Mouse (Mus musculus): ENCODE results near the gene Ptpn7. TPM values are rescaled to one million over a fixed set of nuclear protein-coding genes. Genes with fewer than 3 reads are reported as not detected.

The Ptpn7 gene
- polyA plus RNA-seq, 1 experiment from 2014 or later: 0.36 TPM

DNA sequence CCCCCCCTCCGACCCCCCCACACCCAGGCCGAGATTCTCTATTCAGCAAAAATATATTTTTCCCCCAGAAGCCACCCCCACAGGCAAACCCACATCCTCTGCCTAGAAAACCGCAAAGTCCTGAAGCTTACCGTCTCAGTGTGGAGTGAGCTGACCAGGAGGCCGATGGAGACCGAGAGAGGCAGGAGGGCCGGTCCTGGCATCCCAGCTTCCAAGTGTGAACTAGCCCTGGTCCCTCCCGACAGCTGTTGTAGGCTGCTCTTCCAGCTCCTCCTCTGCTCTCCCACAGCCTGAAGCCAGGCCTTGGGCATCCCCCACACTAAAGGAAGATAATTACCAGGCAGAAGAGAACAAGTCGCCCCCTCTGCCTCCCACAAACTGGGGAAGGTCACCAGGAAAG is 3.5 kb upstream of the Ptpn7 start:
- peaks cover 8% of the 10 kb centered on the region; the same call in 1 of the 2 replicates for H3K27me3 ChIP-seq (replicated peaks)
- no peak overlapping the region for H3K4me2 ChIP-seq
- ATAC-seq (ENCODE audit: low FRiP score): no peak
- no peak overlapping the region for H3K9ac ChIP-seq (replicated peaks)
- no peak overlapping the region for H3K4me3 ChIP-seq (replicated peaks)
- H3K4me1 ChIP-seq: 0 out of 2 replicates have a peak, but pooled peaks cover 13% of the 10 kb centered on the region
- no peaks in the 10 kb centered on the region for H3K36me3 ChIP-seq
- H3K9me3 ChIP-seq (replicated peaks): no peaks in the 10 kb centered on the region
- WGBS: 30% methylated on average over 9 of the region's 9 CpGs
- no peak overlapping the region for H3K27ac ChIP-seq (replicated peaks)

DNA sequence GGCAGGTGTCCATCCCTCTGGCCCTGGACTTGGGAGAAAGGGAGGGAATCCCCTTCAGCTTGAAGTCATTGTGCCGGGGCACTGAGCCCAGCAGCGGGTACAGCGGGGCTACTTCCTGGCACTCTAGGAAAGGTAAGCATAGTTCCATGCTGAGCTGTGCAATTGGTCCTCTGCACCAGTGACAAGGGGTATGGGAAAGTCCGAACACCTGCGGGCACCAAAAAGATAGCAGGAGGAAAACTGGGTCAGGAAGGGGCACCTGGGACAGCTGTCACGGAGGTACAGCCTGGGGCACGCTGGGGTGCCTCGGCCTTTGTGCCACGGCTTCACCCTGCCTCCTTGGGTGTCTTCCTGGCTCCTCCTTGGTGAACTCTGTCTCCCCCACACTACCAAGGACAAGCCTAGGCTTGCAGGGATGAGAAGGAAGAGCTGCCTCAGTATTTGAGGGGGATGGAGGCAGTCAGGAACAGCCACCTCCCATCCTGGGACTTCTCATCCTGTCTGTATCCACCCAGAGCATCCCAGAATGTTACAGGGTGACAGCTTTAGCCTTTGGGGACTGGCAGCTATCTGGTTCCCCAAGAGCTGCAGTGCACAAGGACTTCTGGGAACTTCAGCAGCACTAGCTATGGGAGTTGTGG is 2.8 kb upstream of the Ptpn7 start:
- Histone ChIP-seq H3K4me2 (no peak overlapping the region), H3K36me3 (no peaks in the 10 kb centered on the region), H3K27me3 (replicated peaks) (peaks cover 8% of the 10 kb centered on the region; the same call in 1 of the 2 replicates), H3K27ac (replicated peaks) (no peak overlapping the region), H3K9me3 (replicated peaks) (no peaks in the 10 kb centered on the region), H3K9ac (replicated peaks) (no peak overlapping the region), H3K4me1 (0 out of 2 replicates have a peak, but pooled peaks cover 13% of the 10 kb centered on the region), H3K4me3 (replicated peaks) (no peak overlapping the region)
- 65% methylated on average over 9 of the region's 9 CpGs for WGBS
- ATAC-seq (ENCODE audit: low FRiP score): no peak

DNA sequence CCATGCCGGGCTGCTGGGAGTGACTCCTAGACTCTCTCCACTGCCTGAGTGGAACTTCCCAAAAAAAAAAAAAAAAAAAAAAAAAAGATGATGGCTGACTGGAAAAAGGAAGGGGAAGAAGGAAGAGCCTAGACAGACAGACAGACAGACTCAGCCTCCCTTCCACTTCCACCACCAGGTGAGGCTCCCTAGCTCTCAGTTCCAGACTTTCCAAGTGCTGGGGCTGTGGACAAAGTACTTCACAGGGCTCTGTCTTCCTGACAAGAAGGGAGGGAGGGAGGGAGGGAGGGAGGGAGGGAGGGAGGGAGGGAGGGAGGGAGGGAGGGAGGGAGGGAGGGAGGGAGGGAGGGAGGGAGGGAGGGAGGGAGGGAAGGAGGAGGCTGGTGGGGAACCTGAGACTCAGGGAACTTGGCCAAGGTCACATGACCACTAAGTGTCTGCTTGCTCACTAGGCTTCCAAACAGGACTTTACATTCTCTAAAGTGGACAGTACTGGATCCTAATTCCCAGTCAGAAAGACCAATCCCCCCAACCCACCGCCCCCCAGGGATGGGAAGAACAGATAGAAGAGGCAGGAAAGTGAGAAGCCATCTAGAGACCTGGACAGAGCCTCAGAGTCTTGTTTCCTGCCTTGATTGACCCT is 2.0 kb upstream of the Ptpn7 start:
- H3K4me1 ChIP-seq: 0 out of 2 replicates have a peak, but pooled peaks cover 13% of the 10 kb centered on the region
- no peak overlapping the region for H3K9ac ChIP-seq (replicated peaks)
- 73% methylated on average over 2 of the region's 2 CpGs for WGBS
- H3K4me2 ChIP-seq: no peak overlapping the region
- H3K36me3 ChIP-seq: no peaks in the 10 kb centered on the region
- H3K4me3 ChIP-seq (replicated peaks): no peak overlapping the region
- no peaks in the 10 kb centered on the region for H3K9me3 ChIP-seq (replicated peaks)
- ATAC-seq (ENCODE audit: low FRiP score): no peak
- peaks cover 8% of the 10 kb centered on the region; the same call in 1 of the 2 replicates for H3K27me3 ChIP-seq (replicated peaks)
- H3K27ac ChIP-seq (replicated peaks): no peak overlapping the region

DNA sequence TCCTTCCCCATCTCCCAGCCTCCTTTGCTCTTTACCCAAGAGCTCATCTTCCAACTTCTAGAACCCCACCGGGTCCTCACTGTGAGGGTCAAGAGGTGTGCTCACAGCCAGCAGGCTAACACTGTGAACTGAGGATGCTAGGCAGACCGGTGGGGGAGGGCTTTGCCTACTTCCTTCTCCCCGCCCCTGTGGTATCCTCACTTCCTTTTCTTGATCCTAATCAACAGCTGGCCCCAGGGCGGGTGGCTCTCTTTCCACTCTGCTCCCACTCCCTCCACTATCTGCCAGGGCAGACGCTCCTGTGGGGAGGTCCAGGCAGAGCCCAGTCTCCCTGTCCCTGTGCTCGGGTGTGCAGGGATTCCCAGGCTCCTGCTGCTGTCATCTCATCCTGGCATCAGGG is 1.5 kb upstream of the Ptpn7 start:
- no peak for ATAC-seq (ENCODE audit: low FRiP score)
- no peak overlapping the region for H3K4me2 ChIP-seq
- no peak overlapping the region for H3K4me3 ChIP-seq (replicated peaks)
- no peak overlapping the region for H3K9ac ChIP-seq (replicated peaks)
- H3K4me1 ChIP-seq: 0 out of 2 replicates have a peak, but pooled peaks cover 8% of the 10 kb centered on the region
- WGBS: 46% methylated on average over 6 of the region's 6 CpGs
- H3K27ac ChIP-seq (replicated peaks): no peak overlapping the region
- no peaks in the 10 kb centered on the region for H3K9me3 ChIP-seq (replicated peaks)
- H3K36me3 ChIP-seq: no peaks in the 10 kb centered on the region
- H3K27me3 ChIP-seq (replicated peaks): peaks cover 8% of the 10 kb centered on the region; the same call in 1 of the 2 replicates

DNA sequence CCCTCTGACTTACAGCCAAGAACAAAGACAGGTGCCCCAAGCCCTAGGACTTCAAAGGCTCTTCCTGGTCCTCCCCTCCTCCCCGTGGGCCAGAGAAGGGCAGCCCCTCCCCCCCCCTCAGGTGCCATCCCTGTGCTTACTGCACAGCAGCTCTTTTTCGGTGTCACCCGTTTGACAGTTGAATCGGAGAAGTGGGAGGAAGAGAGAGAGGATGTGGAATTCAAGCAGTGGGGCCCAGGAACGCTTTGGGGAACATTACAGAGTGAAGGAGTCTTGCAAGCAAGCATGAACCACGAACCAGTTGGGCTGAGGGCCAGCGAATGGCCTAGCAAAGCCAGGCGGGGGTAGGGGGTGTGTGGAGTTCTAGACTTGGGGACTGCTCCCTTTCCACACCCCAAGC is 940 bp upstream of the Ptpn7 start:
- WGBS: 59% methylated on average over 8 of the region's 8 CpGs
- H3K4me3 ChIP-seq (replicated peaks): no peak overlapping the region
- no peak for ATAC-seq (ENCODE audit: low FRiP score)
- H3K27me3 ChIP-seq (replicated peaks): peaks cover 8% of the 10 kb centered on the region; the same call in 1 of the 2 replicates
- H3K4me1 ChIP-seq: 0 out of 2 replicates have a peak, but pooled peaks cover 3% of the 10 kb centered on the region
- H3K4me2 ChIP-seq: no peak overlapping the region
- no peaks in the 10 kb centered on the region for H3K9me3 ChIP-seq (replicated peaks)
- no peak overlapping the region for H3K9ac ChIP-seq (replicated peaks)
- H3K27ac ChIP-seq (replicated peaks): no peak overlapping the region
- H3K36me3 ChIP-seq: no peaks in the 10 kb centered on the region

DNA sequence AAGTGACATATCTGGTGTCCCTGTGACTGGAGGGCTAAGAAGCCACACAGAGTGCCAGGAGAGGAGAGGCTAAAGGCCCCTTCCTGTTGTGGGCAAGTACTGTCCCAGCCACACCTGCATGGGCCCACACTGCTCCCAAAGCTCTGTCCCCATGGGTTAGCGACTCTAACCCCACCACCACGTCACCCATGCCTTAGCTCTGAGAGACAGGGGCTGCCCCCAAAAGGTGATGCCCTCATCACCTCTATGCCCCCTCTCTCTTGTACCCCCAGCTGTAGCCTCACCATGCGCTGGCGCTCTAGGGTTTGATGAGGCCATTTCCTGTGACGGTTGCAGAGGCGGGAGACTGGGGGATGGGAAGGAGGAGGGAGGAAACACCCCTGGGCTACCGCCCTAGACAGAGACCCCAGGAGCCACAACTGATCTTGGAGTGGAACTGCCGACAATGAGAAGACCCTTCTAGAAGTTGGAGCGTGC is 431 bp downstream of the Ptpn7 start:
- H3K36me3 ChIP-seq: no peaks in the 10 kb centered on the region
- no peak overlapping the region for H3K27ac ChIP-seq (replicated peaks)
- no peaks in the 10 kb centered on the region for H3K4me1 ChIP-seq
- no peak overlapping the region for H3K4me2 ChIP-seq
- no peak overlapping the region for H3K4me3 ChIP-seq (replicated peaks)
- peaks cover 8% of the 10 kb centered on the region; the same call in 1 of the 2 replicates for H3K27me3 ChIP-seq (replicated peaks)
- H3K9ac ChIP-seq (replicated peaks): no peak overlapping the region
- no peak for ATAC-seq (ENCODE audit: low FRiP score)
- WGBS: 76% methylated on average over 9 of the region's 9 CpGs
- no peaks in the 10 kb centered on the region for H3K9me3 ChIP-seq (replicated peaks)

DNA sequence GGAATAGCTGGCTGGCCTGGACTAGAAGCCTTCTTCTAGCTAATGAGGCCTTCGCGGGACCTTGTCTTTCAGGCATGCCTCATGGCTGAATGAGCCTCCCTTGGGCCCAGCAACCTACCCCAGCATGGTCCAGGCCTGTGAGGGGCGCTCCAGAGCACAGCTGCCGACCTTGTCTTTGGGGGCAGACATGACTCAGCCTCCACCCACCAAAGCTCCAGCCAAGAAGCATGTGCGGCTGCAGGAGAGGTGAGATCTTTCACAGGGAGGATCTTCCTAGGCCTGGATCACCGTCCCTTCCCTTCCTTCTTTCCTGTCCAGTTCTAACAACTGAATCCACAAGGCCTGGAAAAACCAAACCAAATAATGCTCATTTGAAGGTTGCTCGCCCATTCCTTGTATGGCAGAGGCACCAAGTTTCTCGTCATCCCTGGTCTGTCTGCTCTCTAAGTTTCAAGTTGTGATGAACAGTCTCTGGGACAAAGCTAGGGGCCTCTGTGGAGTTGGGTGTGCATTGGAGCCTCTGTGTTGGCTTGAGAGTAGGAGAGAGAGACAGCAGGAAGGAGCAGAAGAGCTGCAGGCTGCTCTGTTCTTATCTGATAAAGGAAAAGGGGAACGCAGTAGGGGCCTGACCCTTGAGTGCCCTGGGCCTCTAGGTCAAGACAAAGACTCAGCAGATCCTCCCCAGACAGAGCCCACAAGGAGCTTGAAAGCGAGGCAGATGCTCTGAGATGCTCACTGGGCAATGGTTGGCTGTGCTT is 1.4 kb downstream of the Ptpn7 start:
- Histone ChIP-seq H3K4me1 (no peaks in the 10 kb centered on the region), H3K9ac (replicated peaks) (no peak overlapping the region), H3K27ac (replicated peaks) (no peak overlapping the region), H3K27me3 (replicated peaks) (peaks cover 8% of the 10 kb centered on the region; the same call in 1 of the 2 replicates), H3K4me3 (replicated peaks) (no peak overlapping the region), H3K36me3 (no peaks in the 10 kb centered on the region), H3K4me2 (no peak overlapping the region), H3K9me3 (replicated peaks) (no peaks in the 10 kb centered on the region)
- 90% methylated on average over 10 of the region's 10 CpGs for WGBS
- no peak for ATAC-seq (ENCODE audit: low FRiP score)

DNA sequence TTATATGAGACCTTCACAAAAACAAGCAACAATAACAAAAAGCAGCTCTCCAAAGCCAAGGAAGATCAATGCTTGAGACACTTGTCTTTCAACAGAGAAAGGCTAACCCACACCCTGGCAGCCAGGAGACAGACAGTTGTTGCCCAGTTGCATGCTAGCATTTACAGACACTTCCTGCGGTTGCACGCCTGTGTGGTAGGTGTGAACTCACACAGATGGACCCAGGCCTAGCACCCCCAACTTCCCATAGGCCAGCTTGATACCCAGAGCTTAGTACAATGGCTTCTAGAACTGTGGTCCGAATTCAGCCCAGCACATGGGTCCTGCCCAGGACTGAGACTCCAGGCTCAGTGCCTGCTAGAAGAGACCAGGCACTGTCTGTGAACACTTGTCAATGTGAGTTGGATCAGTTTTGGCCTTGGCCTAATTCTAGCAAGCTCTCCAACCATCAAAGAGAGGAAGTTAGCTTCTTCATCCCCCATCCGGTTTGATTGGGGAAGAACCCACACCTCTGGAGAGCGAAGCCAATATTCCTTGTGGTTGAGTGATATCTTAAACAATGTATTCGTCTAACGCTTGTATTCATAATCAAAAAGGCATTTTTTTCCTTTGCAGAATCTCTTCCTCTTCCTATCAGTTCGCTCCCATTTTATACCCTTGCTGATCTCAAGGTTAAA is 2.7 kb downstream of the Ptpn7 start:
- Histone ChIP-seq H3K9me3 (replicated peaks) (no peaks in the 10 kb centered on the region), H3K27ac (replicated peaks) (no peak overlapping the region), H3K4me2 (no peak overlapping the region), H3K4me3 (replicated peaks) (no peak overlapping the region), H3K9ac (replicated peaks) (no peak overlapping the region), H3K4me1 (no peaks in the 10 kb centered on the region), H3K27me3 (replicated peaks) (no peaks in the 10 kb centered on the region), H3K36me3 (no peaks in the 10 kb centered on the region)
- 90% methylated on average over 8 of the region's 8 CpGs for WGBS
- ATAC-seq (ENCODE audit: low FRiP score): no peak

DNA sequence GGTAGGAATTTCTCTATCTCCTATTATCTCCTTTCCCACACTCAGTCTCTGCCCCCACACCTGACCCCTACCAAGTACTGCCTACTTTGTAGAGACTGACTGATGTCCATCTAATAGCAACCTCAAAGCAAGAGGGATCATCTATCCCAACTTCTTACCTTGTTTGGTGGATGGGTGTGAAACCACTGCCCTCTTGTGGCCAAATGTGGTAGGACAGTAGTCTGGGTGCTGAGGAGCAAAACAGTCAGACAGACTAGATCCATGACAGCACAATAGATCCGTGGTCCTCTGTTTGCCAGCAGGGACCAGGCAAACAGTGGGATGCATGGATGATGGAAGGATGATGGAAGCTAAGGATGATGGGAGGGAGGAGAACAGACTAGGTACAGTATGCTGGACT is 4.0 kb downstream of the Ptpn7 start:
- Histone ChIP-seq H3K4me1 (no peaks in the 10 kb centered on the region), H3K9me3 (replicated peaks) (no peaks in the 10 kb centered on the region), H3K36me3 (no peaks in the 10 kb centered on the region), H3K9ac (replicated peaks) (no peak overlapping the region), H3K4me2 (no peak overlapping the region), H3K4me3 (replicated peaks) (no peak overlapping the region), H3K27ac (replicated peaks) (no peak overlapping the region), H3K27me3 (replicated peaks) (no peaks in the 10 kb centered on the region)
- ATAC-seq (ENCODE audit: low FRiP score): peak; percentile 29; the same call in 1 of the 2 replicates
- WGBS: 0% methylated on average over 1 of the region's 1 CpGs

DNA sequence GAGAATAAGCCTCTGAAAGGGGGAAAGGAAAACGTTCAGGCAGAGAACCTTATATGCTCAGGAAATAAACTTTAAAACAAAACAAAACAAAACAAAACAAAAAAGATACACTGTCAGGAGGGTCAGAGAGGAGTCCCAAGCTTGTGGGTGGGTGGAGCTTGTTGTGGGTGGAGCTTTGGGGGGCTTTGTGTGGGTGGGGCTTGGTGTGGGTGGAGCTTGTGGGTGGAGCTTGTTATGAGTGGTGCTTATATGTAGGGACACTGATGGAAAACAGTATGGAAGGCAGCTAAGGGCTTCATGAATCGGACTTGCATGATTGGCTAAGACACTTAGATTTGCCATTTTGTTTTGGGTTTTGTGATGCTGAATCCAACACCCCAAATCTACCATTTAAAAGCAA is 7.4 kb downstream of the Ptpn7 start:
- Histone ChIP-seq H3K4me3 (replicated peaks) (no peak overlapping the region), H3K27ac (replicated peaks) (no peak overlapping the region), H3K9me3 (replicated peaks) (no peaks in the 10 kb centered on the region), H3K36me3 (no peaks in the 10 kb centered on the region), H3K27me3 (replicated peaks) (no peaks in the 10 kb centered on the region), H3K4me2 (no peak overlapping the region), H3K9ac (replicated peaks) (no peak overlapping the region), H3K4me1 (no peaks in the 10 kb centered on the region)
- 78% methylated on average over 2 of the region's 2 CpGs for WGBS
- no peak for ATAC-seq (ENCODE audit: low FRiP score)

DNA sequence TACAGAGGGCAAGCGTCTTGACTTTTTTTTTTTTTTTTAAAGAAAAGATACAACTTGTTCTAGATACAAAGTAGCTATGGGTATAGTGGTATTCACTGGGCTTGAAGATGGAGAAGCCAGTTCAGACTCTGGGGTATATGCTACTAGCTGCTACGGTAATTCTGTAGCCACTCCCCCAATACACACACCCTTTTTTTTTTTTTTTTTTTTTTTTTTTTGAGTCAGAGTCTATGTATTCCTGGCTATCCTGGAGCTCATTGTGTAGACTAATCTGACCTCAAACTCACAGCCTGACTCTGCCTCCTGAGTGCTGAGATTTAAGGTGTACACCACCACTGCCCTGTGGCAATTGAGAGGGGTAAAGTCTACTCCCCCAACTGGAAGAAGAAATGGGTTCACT is 10.0 kb downstream of the Ptpn7 start:
- H3K36me3 ChIP-seq: no peaks in the 10 kb centered on the region
- no peak overlapping the region for H3K27ac ChIP-seq (replicated peaks)
- H3K9me3 ChIP-seq (replicated peaks): no peaks in the 10 kb centered on the region
- 62% methylated on average over 2 of the region's 2 CpGs for WGBS
- ATAC-seq (ENCODE audit: low FRiP score): no peak
- peaks cover 6% of the 10 kb centered on the region for H3K4me1 ChIP-seq
- no peaks in the 10 kb centered on the region for H3K27me3 ChIP-seq (replicated peaks)
- no peak overlapping the region for H3K4me3 ChIP-seq (replicated peaks)
- H3K4me2 ChIP-seq: no peak overlapping the region
- no peak overlapping the region for H3K9ac ChIP-seq (replicated peaks)
